Mouse (Mus musculus) heart, adult 8-10 months (tissue): ENCODE results near the gene Phf8. TPM values are rescaled to one million over a fixed set of nuclear protein-coding genes. Genes with fewer than 3 reads are reported as not detected.
A peak's percentile ranks its signal among the peaks of the same experiment; 100 is the strongest.
"Not testable (repeated sequence)": the region's sequence is repeated elsewhere in the genome, so short reads cannot be mapped to it uniquely, and the experiment has no call there.

Experiments
- DNase-seq: peaks from one replicate; pipeline ENCODE4 v3.0.0; 2022; ENCODE audit warnings: low spot score
- total RNA-seq, 4 experiments: library from RNA; stranded (reverse); gene quantifications; 2 replicates each; pipeline ENCODE4 v1.2.4; 2022

The Phf8 gene
- total RNA-seq = 10 to 100 TPM; 12.6 to 16.3 (median 14.4) TPM

DNA sequence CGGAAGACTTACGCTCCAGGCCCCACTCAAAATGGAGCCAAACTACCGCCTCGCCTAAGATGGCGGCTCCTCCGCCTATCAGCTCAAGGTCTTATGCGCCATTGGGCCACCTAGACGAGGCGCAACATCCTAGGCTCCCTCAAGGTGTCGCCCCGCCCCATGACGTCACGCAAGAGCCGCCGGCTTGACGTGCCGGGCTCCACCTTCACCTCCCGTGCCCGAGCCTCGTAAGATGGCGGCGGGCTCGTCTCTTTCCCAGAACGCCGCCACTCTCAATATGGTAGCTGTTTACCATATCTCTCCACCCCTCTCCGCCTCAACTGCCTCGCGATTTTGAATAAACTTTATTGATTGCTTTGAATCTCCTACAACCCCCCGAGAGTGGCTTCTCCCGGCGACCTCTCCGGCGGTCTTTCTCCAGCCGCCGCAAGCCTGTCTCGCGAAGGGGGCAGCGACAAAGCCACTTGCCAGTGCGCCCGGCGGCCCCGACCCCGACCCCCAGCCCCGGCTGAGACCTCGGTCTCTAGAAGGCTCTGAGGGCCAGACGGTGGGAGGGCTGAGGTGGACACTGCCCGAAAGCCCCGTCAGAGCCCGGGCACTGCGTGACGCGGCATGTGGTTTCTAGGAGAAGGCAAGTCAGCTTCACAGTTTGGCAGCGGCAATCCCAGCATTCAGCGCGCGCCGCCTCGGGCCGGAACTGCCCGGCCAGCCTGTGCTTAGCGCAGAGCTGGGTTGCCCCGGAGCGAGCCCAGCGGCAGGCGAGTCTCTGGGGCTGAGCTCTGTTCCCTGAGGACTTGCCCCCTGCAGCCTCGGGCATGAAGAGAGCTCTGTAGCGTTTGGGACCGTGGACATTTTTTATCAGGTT lies at the start of gene Phf8:
TSS of gene Phf8 (plus strand) at position 215 of the 865 bp plus-strand sequence.
- DNase-seq = peak; percentile 91

DNA sequence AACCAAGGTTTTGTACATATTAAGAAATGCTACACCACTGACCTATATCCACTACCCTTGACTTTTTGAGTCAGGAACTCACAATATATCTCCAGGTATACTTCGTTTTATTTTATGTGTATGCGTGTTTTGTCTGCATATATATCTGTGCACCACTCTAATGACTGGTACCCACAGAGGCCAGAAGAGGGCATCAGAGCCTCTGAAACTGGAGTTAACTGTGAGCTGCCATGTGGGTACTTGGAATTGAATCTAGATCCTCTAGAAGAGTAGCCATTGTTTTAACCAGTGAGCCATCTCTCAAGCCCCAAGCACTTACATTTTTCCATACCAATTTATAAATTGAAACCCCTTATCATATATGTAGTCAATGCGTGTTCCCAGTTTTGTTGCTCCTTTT lies 32.3 kb upstream of the Phf8 start:
- DNase-seq = no peak

DNA sequence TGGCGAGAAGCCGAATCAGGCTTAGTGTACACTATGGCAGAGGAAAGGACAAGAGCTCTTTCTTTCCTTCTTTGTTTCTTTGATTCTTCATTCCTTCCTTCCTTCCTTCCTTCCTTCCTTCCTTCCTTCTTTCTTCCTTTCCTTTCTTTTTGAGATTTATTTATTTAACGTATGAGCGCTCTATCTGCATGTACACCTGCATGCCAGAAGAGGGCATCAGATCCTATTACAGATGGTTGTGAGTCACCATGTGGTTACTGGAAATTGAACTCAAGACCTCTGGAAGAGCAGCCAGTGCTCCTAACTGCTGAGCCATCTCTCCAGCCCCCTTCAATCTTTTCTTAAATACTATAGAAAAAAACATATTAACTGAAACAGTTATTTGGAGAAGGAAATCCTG lies 27.2 kb upstream of the Phf8 start:
- not testable (repeated sequence) for DNase-seq

DNA sequence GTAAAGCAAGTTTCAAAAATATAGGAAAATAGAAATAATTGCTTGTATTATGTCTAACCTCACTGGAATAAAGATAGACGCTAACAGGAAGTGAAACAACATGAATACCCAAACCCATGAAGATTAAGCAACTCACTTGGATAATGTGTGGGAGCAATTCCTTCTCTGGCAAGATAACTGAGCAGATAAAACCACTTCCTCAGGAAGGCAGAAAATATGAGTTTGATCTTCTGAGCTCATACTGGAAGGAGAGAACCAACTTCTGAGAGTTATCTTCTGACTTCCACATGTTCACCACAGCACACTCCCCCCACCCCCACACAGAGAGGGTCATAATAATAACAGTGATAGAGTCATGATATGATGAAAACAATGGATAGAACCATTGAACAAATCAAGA lies 23.9 kb upstream of the Phf8 start:
- no peak for DNase-seq

DNA sequence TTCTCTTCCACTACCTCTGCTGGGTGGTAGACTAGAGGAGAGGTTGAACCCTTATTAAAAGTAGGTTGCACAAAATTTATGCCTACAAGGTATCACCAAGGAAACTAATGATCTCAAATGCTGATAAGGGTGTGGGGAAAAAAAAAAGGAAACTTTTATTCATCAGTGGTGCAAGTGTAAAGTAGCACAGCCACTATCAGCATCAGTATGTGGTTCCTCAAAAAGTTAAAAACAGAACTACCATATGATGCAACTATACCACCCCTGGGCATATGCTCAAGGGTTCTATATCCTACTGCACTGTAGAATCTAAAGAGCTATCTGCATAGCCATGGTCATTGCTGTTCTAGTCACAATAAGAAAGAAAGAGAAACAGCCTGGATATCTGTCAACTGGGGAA lies 11.9 kb upstream of the Phf8 start:
- no peak for DNase-seq

DNA sequence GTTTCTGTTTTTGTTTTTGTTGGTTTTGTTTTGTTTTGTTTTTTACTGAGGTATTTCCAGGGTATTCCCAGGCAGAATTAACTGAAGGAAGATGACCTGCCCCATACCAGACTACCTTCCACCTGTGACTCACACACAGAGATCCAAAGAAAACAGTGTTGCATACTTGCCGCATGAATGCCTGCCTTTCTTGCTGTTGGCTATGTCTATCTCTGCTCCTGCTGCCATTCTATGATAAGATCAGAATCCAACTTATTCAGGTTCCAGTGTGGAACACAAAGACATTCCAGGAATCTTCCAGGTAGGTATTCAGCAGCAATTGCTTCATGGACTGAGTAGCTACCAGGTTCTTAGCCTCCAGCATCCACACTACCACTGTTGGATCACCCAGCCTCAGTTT lies 10.6 kb upstream of the Phf8 start:
- no peak for DNase-seq

DNA sequence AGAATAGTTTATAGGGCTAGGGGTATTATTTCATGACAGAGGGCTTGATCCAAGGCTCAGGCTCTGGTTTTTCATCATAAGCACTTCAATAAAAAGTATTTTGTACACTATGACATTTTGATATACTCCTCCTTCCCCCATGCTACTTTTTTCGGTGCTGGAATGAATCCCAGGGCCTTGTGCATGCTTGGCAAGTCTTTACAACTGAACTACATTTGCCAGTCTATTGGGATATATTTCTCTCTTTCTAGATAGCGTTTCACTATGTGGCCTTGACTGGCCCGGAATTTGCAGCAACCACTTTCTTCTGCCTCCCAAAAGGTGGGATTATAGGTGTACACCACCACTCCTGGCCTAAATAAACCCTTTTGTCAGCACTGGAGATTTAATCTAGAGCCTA lies 7.4 kb upstream of the Phf8 start:
- DNase-seq = no peak

DNA sequence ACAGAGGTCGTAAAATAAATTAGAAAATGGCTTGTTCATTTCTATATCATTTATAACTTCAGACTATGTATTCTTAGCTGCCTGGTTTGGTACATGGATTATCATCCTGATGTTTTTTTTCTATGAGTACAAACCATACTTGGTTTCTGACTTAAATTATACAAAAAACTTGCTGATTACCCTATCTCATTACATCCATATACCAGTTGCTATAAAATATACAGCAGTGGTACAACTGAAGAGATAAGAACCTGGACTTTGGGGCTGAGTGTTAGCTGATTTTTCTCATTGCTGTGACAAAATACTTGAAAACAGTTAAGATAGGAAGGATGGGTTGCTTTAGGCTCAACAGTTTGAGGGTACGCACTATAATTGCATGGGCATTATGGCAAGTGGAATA lies 6.8 kb upstream of the Phf8 start:
- no peak for DNase-seq

DNA sequence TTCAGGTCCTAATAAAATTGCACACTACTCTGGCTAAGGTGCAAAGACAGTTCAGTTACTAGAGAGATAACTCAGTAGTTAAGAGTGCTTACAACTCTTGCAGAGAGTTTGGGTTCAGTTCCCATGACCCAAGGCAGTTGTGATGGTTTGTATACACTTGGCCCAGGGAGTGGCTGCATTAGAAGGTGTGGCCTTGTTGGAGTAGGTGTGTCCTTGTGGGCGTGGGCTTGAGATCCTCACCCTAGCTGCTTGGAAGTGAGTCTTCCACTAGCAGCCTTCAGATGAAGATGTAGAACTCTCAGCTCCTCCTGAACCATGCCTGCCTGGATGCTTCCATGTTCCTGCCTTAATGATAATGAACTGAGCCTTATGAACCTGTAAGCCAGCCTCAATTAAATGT lies 2.3 kb upstream of the Phf8 start:
- no peak for DNase-seq

DNA sequence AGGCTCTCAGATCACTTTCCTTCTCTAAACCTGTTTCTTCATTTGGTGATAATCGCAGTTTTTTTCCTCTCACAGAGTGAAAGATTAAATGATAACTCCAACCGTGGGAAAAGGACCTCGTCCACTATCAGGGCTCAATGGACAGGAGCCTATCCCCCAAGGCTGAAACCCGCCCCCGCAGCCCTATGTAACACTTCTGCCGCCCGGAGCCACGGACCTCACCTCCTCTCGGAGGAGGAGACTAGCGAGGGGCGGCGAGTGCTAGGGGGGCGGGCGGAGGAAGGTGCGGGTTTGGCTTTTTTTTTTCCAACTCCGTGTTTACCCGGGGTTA lies 380 bp upstream of the Phf8 start:
- DNase-seq = no peak

DNA sequence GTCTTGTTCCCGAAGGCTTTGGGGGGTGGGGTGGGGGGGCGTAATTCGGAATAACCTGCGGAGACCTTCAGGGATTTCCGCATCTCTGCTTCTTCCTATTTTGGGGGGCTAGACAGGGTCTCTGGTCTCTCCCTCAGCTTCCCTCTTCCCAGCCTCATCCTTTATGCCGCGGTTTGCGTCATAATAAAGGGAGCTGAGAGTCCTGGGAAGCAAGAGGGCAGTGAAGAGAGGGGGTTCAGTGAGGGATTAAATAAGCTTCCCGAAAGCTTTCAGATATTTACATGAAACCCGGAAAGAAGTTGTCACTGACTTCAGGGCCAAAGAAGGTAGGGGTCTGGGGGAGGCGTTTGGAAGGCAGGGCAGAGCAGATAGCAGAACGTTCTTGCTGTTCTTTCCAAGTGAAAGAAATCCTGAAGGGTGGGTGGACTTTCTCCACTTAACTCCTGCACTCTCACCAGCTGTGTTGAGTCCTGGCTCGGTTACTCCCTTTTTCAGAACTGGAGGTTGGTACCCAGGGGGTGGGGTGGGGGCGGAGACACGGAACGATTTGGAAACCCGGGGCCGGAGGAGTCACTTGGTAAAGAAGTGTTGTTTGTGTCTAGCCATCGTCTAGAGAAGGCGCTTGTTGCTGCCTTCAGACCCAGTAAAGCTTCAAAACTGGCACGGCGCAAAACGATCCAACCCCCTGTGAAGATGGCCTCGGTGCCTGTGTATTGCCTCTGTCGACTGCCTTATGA lies 1.5 kb downstream of the Phf8 start:
- DNase-seq = no peak

DNA sequence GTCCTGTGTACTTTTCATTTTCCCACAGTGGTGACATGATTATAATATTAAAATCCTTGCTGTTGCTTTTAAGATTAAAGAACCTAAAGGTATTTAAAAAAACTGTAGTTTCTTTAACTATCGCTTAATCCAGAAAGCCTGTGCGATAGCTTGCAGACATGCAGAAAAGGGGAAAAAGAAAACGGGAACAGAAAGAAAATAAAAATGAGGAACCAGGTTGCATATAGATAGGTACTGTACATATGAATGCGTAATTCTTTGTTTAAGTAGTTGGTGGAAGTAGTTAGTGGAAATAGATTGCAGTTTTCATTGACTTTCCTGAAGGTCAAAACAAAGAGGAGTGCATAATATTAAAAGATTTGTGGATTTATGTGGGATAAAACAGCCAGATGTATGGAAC lies 32.9 kb downstream of the Phf8 start:
- no peak for DNase-seq

DNA sequence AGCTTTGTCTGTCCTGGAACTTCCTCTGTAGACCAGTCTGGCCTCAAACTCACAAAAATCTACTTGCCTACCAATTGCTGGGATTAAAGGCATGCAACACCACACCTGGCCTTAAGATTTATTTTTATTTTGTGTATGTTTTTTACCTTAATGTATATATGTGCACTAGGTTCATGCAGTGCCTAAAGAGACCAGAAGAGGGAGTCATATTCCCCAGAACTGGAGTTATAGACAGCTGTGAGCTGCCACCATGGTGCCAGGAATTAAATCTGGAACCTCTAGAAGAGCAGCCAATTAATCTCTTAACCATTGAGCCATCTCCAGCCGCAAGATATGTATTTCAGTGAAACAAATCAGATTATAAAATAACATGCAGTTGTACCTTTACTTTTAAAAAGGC lies 54.7 kb downstream of the Phf8 start:
- no peak for DNase-seq

DNA sequence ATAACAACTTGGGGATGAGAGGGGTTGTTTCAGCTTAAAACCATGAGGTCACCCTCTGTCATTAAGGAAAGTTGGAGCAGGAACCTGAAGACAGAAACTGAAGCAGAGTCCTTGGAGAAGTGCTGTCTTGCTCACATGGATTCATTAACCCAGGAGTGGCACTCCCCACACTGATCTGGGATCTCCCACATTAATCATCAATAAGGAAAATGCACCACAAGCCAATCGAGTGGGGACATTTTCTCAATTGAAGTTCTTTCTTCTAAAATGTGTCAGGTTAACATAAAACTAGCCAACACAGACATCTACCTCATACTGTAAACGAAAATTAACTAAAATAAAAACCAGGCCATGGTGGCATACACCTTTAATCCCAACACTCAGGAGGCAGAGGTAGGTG lies 122.9 kb downstream of the Phf8 start:
- no peak for DNase-seq

DNA sequence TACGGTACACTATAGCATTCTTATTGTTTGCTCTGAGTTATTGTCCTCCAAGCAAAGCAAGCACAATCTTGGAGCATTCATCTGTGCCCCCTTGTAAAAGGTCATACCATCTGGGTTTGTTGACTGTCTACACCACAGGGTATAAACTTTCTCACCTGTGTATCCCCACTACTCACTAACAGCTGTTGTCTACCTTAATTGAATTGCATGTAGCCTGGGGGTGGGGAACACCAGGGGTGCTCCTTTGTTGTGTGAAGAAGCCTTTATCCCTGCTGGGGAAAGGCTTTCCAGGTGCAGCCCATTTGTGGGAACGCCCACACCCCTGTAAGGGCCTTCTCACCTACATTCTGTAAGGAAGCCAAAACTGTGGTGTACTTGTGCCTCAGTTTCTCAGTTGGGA lies 133.3 kb downstream of the Phf8 start:
- DNase-seq = no peak

DNA sequence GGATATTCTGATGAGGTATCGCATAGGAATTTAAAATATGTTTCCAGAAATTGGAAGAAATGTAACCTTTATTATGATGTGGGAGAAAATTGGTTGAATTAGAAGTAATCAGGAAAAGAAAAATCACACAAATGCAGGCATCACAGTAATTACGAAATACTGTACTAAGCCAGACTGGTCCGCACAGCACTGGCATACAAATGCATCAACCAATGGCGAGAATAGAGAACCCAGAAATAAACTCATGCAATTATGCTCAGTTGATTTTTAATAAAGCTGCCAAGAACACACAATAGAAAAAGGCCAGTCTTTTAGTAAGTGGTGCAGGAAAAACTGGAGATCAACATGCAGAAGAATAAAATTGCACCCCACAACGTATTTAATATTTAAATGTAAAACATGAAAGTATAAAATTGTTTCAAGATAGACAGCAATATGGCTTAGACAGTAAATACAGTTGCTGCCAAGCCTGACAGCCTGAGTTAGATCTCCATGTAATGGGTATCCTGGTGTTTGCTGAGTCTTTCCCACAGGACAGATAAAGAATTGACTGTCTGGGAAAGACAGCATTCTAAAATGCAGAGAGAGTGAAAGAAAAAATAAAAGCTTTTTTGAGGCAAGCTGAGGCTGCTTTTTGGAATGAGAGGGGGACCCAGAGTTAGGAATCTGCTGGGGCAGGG lies 154.2 kb downstream of the Phf8 start:
- no peak for DNase-seq

Other genes starting within 250 kb of the Phf8 start
- gene Fam120c, start 176.5 kb upstream of the Phf8 start, total RNA-seq = 10 to 100 TPM; 12.0 to 16.6 (median 15.2) TPM